Mouse (Mus musculus) embryonic facial prominence, embryonic 12.5 days (tissue): Measurements from ENCODE around the gene Smg1. TPM values are rescaled to one million over a fixed set of nuclear protein-coding genes. Genes with fewer than 3 reads are reported as not detected.

Experiments
- ATAC-seq: fragments of 200-750 bp; cut with Nextera tagmentation; 2 replicates; pipeline ENCODE4 v1.8.0; 2017; ENCODE audit not compliant: insufficient number of reproducible peaks, insufficient read depth, low FRiP score, low TSS enrichment
- H3K27ac ChIP-seq: fragments of 300-500 bp; sonication (generic); 2 replicates; pipeline ENCODE4 v1.5.1; 2016; ENCODE audit warnings: mild to moderate bottlenecking
- H3K27me3 ChIP-seq: fragments of 300-500 bp; sonication (generic); 2 replicates; pipeline ENCODE4 v1.6.1; 2016; ENCODE audit warnings: mild to moderate bottlenecking, moderate library complexity
- H3K36me3 ChIP-seq: fragments of 300-500 bp; sonication (generic); 2 replicates; pipeline ENCODE4 v1.6.1; 2016; ENCODE audit warnings: mild to moderate bottlenecking
- H3K4me1 ChIP-seq: fragments of 300-500 bp; sonication (generic); 2 replicates; pipeline ENCODE4 v1.6.1; 2016
- H3K4me2 ChIP-seq: fragments of 300-500 bp; sonication (generic); replicated peaks from 2 replicates; pipeline ENCODE4 v1.6.1; 2016; ENCODE audit warnings: mild to moderate bottlenecking, moderate library complexity
- H3K4me3 ChIP-seq: fragments of 300-500 bp; sonication (generic); 2 replicates; pipeline ENCODE4 v1.5.1; 2016; ENCODE audit warnings: mild to moderate bottlenecking
- H3K9ac ChIP-seq: fragments of 300-500 bp; sonication (generic); 2 replicates; pipeline ENCODE4 v1.6.1; 2016; ENCODE audit warnings: mild to moderate bottlenecking, moderate library complexity
- H3K9me3 ChIP-seq: fragments of 300-500 bp; sonication (generic); 2 replicates; pipeline ENCODE4 v1.6.1; 2016; ENCODE audit warnings: mild to moderate bottlenecking, moderate library complexity
- WGBS: fragments of 180-500 bp; shearing (Covaris S2); methylation state at CpG from one replicate; pipeline ENCODE4 v1.1.7; 2016; 5-methylcytosine and 5-hydroxymethylcytosine counted together
- polyA plus RNA-seq: library from polyadenylated mRNA; unstranded; fragments of >200 nt; fragmentation: Nextera tagmentation; extraction: Ambion mirVana; gene quantifications from 2 replicates; pipeline ENCODE4 v1.2.1, GENCODE M21; 2016

Smg1 gene
- polyA plus RNA-seq, 1 experiment from 2014 or later: 26.6 TPM

DNA sequence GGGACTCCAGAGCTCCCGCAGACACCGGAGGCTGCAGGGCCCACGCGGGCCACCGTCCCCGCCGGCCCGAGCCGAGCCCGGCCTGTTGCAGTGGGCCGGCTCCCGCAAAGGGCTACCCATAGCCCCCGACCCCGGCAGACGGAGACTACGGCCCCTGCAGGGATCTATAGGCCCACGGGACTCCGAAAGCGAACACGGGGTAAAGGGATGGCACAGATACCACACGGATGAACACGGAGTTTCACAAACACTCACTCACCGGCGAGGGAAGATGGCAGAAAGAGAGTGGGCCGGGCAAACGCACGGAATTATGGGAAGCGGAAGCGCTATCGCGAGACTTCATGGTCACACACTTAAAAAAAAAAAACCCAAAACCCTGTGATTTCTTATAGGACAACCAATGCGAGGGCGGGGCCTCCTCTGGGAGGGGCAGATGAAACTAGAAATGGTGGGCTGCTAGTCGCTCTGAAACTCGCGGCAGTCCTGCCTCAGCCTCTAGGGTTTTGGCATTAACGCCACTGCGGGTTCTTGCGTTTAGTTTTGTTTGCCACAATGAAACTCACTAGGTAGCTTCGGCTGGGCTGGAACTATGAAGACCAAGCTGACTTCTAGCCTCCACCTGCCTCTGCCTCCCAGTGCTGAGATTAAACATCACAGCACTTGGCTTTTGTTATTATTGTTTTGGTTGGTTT is 127.4 kb downstream of the Smg1 start, which contains the start of gene Rps15a:
Gene Rps15a, minus strand, starts transcription at position 312 of the 692 bp plus-strand sequence.
- H3K9ac ChIP-seq: peak within 1 kb of the TSS; percentile 98
- peaks cover 68% of the 10 kb centered on the region for H3K36me3 ChIP-seq
- peak within 1 kb of the TSS; percentile 93 for H3K27ac ChIP-seq
- no peaks in the 10 kb centered on the region for H3K27me3 ChIP-seq
- peak within 1 kb of the TSS; percentile 92 for H3K4me2 ChIP-seq
- H3K4me3 ChIP-seq: peak within 1 kb of the TSS; percentile 93
- H3K9me3 ChIP-seq: no peaks in the 10 kb centered on the region
- WGBS: under 1% methylated on average over 40 of the region's 40 CpGs
- H3K4me1 ChIP-seq: peaks cover 37% of the 10 kb centered on the region
- ATAC-seq: peak; percentile 75

DNA sequence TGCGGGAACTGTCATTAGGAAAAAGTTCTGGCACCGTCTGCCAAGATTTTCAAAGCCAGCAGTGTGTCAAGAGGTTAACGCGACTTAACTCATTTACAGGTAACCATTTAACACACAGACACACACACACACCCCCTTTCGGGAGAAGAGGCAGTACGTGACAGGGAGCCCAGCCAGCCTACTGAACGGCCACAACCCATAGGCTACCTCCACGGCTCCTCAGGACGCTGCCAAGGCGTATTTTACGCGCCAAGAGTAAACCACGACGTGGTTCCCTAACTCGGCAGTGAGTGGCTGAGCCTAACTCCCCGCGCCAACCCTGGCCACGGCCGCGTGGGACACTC is 128.0 kb downstream of the Smg1 start:
- WGBS: under 1% methylated on average over 20 of the region's 20 CpGs
- Histone ChIP-seq H3K36me3 (peaks cover 68% of the 10 kb centered on the region), H3K4me1 (peaks cover 41% of the 10 kb centered on the region), H3K27me3 (no peaks in the 10 kb centered on the region), H3K9me3 (no peaks in the 10 kb centered on the region), H3K4me3 (peak overlapping the region; percentile 93), H3K4me2 (peak overlapping the region; percentile 92), H3K27ac (peak overlapping the region; percentile 93), H3K9ac (peak overlapping the region; percentile 98)
- ATAC-seq: peak; percentile 29; the same call in 1 of the 2 replicates

DNA sequence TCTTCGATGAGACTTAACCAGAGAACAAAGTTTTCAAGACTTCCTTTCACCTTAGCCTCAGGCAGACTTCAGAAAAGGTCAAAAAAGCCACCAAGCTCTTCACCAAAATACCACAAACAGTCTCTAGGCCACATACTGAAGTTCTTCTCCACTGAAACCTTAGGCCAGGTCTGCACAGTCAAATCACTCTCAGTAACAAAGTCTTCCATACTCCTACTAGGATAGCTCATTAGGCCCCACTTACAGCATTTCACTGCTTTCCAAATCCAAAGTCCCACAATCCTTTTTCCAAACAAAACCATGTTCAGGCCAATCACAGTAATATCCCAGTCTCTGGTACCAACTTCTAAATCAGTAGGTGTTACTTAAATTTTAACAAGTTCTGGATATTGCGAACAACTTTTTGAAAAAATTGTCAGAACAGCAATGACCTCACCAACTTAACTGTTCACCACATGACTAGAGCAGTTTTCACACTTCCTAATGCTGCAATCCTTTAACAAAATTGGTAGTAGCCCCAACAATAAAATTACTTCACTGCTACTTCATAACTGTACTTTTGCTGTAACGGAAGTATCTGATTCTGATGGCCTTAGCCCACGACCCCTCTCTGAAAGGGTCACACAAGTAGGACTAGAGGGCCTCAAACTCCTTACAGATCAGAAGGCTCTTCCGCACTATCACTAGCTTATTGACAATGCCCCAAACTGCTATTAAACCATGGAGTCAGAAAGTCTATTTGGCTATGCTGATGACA is 129.8 kb downstream of the Smg1 start:
- Histone ChIP-seq H3K36me3 (peaks cover 68% of the 10 kb centered on the region), H3K27me3 (no peaks in the 10 kb centered on the region), H3K4me1 (peaks cover 41% of the 10 kb centered on the region), H3K4me3 (peak overlapping the region; percentile 93), H3K4me2 (peak overlapping the region; percentile 92), H3K9me3 (no peaks in the 10 kb centered on the region), H3K9ac (peak overlapping the region; percentile 98; the same call in 1 of the 2 replicates), H3K27ac (no peak overlapping the region)
- WGBS: 65% methylated on average over 5 of the region's 5 CpGs
- no peak for ATAC-seq

DNA sequence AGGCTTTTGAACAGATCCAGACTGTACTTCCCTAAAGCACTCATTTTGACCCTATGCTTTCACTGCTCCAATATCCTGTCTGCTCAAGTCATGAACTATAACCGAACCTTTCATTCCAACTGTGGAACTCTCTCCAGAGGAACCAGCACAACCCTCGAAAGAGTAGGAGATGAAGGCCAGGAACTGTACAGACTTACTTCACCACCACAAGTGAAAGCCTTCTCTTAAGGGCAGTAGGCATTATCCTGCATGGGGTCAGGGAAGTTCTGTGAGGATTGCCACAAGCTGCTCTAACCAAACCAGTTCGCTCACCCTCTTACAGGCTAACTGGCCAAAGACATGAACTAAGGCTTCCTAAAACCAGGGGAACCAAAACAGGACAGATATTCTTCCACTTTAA is 132.3 kb downstream of the Smg1 start:
- no peak overlapping the region for H3K27ac ChIP-seq
- H3K4me2 ChIP-seq: peak overlapping the region; percentile 92
- no peaks in the 10 kb centered on the region for H3K9me3 ChIP-seq
- H3K27me3 ChIP-seq: no peaks in the 10 kb centered on the region
- ATAC-seq: no peak
- peaks cover 83% of the 10 kb centered on the region for H3K36me3 ChIP-seq
- no peak overlapping the region for H3K9ac ChIP-seq
- WGBS: 82% methylated on average over 3 of the region's 3 CpGs
- H3K4me3 ChIP-seq: 0 out of 2 replicates have a peak overlapping the region, but pooled peaks have one; percentile 2
- peaks cover 41% of the 10 kb centered on the region for H3K4me1 ChIP-seq

DNA sequence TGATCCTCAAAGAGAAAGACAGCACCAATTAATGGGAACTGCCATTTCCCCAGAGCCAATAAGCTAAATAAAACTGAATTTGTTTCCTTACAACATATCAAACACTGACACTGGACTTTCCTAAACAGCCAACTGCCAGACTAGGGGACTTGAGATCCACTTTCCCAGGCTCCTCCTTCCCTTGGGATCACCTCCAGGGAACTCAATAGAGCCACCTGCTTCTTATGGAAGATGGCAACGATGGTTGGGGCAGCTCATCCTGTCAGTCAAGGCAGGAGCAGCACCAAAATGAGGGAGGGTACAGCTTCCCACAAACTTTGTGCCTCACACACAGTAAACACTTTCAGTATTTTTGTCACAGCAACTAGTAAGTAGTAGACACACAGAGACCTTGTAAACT is 135.8 kb downstream of the Smg1 start:
- no peak for ATAC-seq
- Histone ChIP-seq H3K4me3 (no peak overlapping the region), H3K4me2 (no peak overlapping the region), H3K4me1 (peaks cover 20% of the 10 kb centered on the region), H3K27ac (no peak overlapping the region), H3K9ac (no peak overlapping the region), H3K27me3 (no peaks in the 10 kb centered on the region), H3K9me3 (no peaks in the 10 kb centered on the region), H3K36me3 (peaks cover 78% of the 10 kb centered on the region)
- WGBS: 62% methylated on average over 1 of the region's 1 CpGs

DNA sequence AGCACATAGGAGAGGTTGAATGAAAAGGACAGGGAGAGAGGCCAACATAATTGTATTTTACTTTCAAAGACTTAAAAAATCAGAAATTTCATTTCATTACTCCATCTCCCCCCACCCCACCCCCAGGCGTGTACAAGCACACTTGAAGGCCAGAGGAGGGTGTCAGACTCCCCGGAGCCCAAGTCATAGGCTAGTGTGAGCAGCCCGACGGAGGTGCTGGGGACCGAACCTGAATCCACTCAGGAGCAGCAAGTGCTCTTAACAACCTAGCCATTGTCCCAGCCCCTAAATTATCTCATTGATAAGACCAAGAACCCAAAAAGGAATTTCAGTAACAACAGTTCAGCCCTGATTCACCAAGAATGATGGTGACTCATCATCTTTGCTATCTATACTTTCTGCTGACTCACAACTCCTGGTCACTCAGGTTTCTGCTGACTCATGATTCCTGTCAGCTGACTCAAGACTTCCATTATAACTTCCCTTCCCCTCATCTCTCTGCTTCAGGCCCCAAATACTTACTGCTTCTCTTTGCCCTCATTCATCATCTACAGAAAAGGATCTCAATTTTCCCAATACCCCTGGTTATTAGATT is 138.9 kb downstream of the Smg1 start:
- Histone ChIP-seq H3K9me3 (no peaks in the 10 kb centered on the region), H3K27ac (no peak overlapping the region), H3K36me3 (peaks cover 48% of the 10 kb centered on the region), H3K4me1 (no peaks in the 10 kb centered on the region), H3K4me3 (no peak overlapping the region), H3K9ac (no peak overlapping the region), H3K27me3 (no peaks in the 10 kb centered on the region), H3K4me2 (no peak overlapping the region)
- ATAC-seq: no peak
- WGBS: 73% methylated on average over 5 of the region's 5 CpGs

DNA sequence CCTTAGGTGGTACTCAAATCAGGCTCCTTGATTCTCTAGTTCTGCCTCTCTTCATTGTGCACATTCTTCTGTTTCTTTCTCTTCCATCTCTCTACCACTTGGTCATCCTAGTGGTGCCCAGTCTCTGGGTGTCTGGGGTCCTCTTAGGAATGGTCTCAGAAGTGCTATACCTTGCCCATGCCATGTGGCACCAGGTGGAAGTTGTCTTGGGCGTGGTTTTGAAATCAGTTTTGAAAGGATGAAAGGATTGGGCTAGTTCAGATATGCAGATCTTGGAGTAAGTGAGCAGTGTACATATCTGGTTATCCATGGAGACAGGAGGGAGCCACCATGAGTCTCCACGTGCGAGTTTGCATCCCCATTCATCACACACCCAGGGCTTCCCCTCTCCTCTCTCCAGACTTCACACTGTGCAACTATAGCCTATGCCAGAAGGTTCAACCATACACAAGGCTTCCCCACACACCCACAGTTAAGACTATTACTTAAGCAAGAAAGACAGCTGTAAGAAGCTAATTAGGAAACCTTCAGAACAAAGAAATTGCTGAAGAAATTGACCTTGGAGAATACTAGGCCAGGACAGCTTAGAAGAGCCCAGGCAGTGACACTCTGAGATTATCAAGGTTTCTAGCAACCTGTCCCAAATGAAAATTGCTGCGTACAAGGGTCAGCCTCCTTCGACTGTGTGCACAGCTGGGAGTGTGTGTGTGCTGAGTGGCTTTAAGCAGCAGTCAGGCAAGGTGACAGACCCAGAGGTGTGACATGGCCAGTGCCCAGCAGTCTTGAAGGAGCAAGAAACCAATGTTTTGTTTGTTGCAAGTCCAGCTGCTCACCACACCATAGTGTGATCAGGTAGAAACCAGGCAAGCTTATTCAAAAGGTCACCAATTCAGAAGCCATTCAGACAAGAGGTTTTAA is 139.7 kb downstream of the Smg1 start:
- Histone ChIP-seq H3K4me1 (no peaks in the 10 kb centered on the region), H3K9ac (no peak overlapping the region), H3K9me3 (no peaks in the 10 kb centered on the region), H3K27me3 (no peaks in the 10 kb centered on the region), H3K36me3 (peaks cover 40% of the 10 kb centered on the region), H3K4me2 (no peak overlapping the region), H3K27ac (no peak overlapping the region), H3K4me3 (no peak overlapping the region)
- ATAC-seq: no peak
- WGBS: 41% methylated on average over 5 of the region's 5 CpGs

DNA sequence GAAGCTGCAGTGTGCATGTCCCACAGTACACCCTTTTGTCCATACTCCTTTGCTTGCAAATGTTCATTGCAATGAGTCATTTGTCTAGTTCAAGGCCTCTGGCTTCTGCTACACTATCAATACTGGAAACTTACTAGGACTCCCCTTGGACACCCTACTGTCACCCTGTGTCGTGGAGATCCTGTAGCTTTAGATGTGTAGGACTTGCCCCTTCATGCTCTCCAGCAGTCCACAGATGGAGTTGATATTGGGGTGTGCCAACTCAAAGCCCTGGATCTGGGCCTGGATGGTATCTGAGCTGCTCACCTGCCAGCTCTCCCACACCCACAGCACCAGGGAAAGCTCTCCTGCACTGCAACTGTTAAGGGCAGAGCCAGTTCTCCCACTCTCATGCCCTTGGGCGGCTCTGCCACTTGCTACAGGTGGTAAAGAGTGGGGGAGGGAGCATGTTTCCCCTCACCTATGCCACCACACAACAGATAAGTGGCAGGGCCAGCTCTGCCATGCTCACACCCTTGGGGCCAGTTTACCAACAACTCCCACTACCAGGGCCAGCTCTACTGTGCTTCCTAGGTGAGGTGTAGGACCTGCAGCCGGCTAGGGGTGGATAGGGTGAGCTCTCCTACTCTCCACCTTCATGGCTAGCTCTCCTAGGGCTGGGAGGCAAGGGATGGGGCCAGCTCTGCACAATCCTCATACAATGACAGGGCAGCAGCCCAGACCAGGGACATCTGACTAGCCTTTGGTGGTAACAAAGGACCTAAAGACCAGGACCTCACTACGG is 140.6 kb downstream of the Smg1 start:
- Histone ChIP-seq H3K4me2 (no peak overlapping the region), H3K27ac (0 out of 2 replicates have a peak overlapping the region, but pooled peaks have one; percentile 25), H3K36me3 (peaks cover 32% of the 10 kb centered on the region), H3K9me3 (no peaks in the 10 kb centered on the region), H3K27me3 (no peaks in the 10 kb centered on the region), H3K9ac (no peak overlapping the region), H3K4me1 (no peaks in the 10 kb centered on the region), H3K4me3 (no peak overlapping the region)
- WGBS: 37% methylated on average over 4 of the region's 4 CpGs
- ATAC-seq: 0 out of 2 replicates have a peak, but pooled peaks have one; percentile 41

DNA sequence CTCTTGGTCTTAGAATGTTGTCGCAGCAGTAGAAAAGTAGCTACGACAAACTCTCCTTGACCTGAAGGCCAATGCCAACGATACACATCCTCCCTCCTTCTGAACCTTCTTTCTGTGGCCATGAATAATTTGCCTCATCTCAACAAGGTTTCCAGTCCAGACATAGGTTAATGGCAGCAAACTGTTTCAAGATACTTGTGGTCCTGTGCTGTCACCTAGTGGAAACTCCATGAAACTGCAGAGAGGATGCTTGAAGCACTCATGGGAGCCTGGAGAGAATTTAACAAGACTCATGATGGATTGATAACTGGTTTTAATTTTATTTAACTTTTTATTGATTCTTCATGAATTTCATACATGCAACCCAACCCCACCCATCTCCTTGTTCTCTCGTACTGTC is 141.2 kb downstream of the Smg1 start:
- Histone ChIP-seq H3K4me2 (no peak overlapping the region), H3K4me1 (no peaks in the 10 kb centered on the region), H3K27ac (no peak overlapping the region), H3K4me3 (no peak overlapping the region), H3K27me3 (no peaks in the 10 kb centered on the region), H3K9me3 (no peaks in the 10 kb centered on the region), H3K36me3 (peaks cover 25% of the 10 kb centered on the region), H3K9ac (no peak overlapping the region)
- ATAC-seq: no peak
- 52% methylated on average over 4 of the region's 4 CpGs for WGBS

DNA sequence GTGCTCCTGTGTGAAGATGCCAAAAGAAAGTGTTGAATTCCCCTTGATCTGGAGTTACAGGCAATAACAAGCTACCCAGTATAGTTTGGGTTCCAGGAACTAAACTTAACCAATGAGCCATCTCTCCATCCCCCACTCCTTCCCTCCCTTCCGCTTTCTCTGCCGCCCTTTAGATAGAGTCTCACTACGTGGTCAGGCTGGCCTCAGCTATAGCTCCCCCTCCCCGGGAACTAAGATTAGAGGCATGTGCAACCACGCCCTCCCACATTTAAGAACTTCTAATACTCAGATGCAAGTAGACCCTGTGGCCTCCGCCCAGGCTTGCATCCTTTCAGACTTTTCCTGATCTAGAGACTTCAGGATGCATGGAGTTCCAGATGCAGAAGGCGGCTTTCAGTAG is 145.9 kb downstream of the Smg1 start:
- no peak for ATAC-seq
- WGBS: 63% methylated on average over 7 of the region's 7 CpGs
- no peak overlapping the region for H3K27ac ChIP-seq
- H3K9me3 ChIP-seq: no peaks in the 10 kb centered on the region
- no peak overlapping the region for H3K4me3 ChIP-seq
- no peaks in the 10 kb centered on the region for H3K4me1 ChIP-seq
- H3K4me2 ChIP-seq: no peak overlapping the region
- no peaks in the 10 kb centered on the region for H3K27me3 ChIP-seq
- H3K9ac ChIP-seq: no peak overlapping the region
- H3K36me3 ChIP-seq: no peaks in the 10 kb centered on the region
